Mouse (Mus musculus): ENCODE measurements around the gene Ost4.

DNA sequence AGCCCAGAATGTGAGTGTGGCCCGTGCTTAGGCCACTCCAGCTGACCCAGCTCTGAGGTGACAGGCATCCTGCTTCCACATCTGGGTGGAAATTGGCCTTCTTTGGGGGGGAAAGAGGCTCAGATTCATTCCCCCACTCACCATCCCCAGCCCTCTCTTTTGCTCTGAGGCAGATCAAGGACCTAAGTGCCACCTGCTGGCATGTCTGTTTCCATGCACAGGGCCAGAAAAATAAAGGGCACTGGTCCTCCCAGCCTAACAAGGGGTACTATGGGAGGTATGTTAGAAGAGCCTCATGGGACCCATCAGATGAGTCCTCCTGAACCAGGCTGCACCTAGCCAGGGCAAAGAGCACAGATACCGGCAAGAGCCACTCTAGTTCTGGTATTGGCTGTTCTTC lies 51.5 kb downstream of the Ost4 start:
- TF ChIP-seq POLR2A (IDR thresholded peaks at IDR 0.05; ENCODE audit: borderline replicate concordance, insufficient read depth, low read length) = no peak
- TF ChIP-seq CTCF (IDR thresholded peaks at IDR 0.05; ENCODE audit: borderline replicate concordance, insufficient read depth, low read depth, low read length) = no peak
